Mouse (Mus musculus): Measurements from ENCODE around the gene Tmem201.

Tmem201 gene

DNA sequence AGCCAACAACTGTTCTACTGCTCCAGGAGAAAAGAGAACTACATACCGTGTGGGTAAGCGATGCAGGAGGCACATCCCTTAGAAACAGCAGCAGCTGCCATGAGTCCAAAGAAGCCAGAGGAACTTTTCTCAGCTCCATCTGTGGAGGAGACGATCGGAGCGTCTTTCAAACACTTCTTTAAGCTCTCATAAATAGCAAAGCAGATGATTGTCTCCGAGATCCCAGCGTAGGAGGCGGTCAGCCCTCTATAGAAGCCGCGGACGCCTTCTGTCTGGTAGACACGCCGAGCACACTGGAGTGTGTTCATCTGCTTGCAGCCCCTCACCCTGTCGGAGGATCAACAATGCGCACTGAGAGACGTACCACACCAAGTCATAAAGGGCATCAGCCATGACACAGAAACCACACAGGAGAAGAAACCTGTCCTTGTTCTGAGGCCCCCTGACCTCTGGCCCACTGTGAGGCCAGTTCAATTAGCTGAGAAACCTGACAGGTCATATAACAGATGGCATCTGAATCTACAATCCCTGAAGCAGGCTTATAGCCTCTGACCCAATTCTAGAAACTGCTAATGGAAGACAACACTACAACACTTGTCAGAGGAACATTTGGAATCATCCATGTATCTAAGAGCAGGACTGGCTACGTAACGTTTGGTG, 11.3 kb upstream of the Tmem201 start:
- no peak for DNase-seq (ENCODE audit: low spot score in 2 of 2)

GRCm38 (mm10) chr4:149744119-149744518, 6.3 kb upstream of the Tmem201 start:
- DNase-seq (ENCODE audit: low spot score in 2 of 2) = no peak

DNA sequence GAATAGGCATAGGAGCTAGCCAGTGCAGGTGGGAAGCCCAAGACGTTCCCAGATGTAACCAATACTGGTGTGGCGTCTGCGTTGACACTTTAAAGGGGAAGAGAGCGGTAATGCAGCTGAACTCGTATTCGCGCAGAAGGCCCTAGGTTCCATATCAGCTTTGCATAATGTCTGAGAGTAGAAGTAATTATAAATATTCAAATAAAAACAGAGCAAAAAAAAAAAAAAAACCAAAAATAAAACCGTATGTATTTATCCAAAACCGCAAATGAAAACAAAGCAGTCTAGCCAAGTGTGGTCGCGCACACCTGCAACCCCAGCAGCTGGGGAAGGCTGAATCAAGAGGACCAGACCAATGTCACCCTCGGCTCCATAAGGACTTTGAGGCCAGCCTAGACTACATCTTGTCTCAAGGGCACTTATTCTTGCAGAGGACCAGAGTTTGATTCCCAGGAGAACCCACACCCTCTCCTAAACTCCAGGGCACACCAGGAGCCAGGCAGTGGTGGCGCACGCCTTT, 4.2 kb upstream of the Tmem201 start:
- no peak for DNase-seq (ENCODE audit: low spot score in 2 of 2)

DNA sequence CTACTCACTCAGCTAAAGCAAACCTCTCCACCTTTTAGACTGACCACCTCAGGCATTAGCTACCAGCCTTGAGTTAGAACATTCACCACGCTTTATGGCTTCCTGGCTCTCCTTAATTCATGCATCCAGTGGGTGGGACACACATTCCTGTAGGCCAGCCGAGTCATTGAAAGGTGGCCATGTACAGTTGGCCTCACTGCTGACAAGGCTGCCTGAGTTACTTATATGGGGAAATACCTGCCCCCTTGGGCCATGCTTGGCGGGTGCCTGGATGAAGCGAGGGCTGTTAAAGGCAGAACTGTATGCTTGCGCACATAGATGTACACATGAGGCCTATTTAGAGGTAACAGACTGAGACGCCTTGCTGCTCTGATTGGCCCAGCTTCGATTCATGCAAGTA, 2.5 kb upstream of the Tmem201 start:
- DNase-seq (ENCODE audit: low spot score in 2 of 2) = no peak

GRCm38 (mm10) chr4:149739478-149739877, 1.6 kb upstream of the Tmem201 start:
- DNase-seq (ENCODE audit: low spot score in 2 of 2) = no peak

- no peak for DNase-seq (ENCODE audit: low spot score in 2 of 2)
Observed at GRCm38 (mm10) chr4:149736581-149736980, 1.3 kb downstream of the Tmem201 start.

- DNase-seq (ENCODE audit: low spot score in 2 of 2) = no peak
Observed at GRCm38 (mm10) chr4:149735624-149736250, 2.1 kb downstream of the Tmem201 start.

- no peak for DNase-seq (ENCODE audit: low spot score in 2 of 2)
Observed at GRCm38 (mm10) chr4:149734730-149735475, 2.9 kb downstream of the Tmem201 start.

GRCm38 (mm10) chr4:149734246-149734645, 3.6 kb downstream of the Tmem201 start:
- no peak for DNase-seq (ENCODE audit: low spot score in 2 of 2)

- no peak for DNase-seq (ENCODE audit: low spot score in 2 of 2)
Observed at GRCm38 (mm10) chr4:149733748-149734147, 4.1 kb downstream of the Tmem201 start.

DNA sequence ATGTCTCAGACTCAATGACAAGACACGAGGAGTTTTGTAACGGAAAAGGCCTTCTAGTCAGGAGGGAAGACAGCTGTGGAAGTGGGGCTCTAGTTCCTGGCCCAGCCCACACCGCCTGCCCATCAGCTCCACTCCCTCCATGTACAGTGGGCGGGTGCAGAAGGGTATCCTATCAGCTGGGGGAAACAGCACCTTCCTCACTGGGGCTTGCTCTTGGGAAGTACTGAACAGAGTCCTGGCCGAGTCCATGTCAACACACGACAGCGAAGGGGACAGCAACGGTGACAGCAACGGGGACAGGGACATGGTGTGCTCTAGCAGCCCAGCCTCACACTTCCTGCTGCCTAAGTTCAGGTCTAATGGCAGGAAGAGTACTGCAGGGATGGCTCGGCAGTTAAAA, 5.0 kb downstream of the Tmem201 start:
- no peak for DNase-seq (ENCODE audit: low spot score in 2 of 2)

GRCm38 (mm10) chr4:149732313-149732712, 5.5 kb downstream of the Tmem201 start:
- DNase-seq (ENCODE audit: low spot score in 2 of 2) = no peak

- DNase-seq (ENCODE audit: low spot score in 2 of 2) = no peak
Observed at GRCm38 (mm10) chr4:149730827-149731226, 7.0 kb downstream of the Tmem201 start.

DNA sequence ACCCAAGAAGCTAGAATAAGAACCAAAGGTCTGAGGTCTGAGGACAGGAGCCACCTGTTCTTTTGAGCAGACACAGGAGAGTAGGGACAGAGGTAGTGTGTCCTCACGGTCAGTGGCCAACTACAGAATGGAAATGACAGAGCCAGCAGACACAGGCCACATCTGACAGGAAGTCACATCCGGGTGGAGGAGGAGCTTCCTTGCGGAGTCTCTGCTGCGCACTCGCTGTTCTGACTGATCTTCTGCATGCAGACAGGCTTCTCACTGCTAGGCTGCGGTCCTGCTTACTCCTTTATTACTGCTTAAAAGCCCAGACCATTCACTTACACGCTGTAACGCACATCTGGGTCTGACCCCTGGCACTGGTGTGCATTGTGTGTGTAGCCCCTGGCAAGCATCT, 9.0 kb downstream of the Tmem201 start:
- no peak for DNase-seq (ENCODE audit: low spot score in 2 of 2)

- DNase-seq (ENCODE audit: low spot score in 2 of 2) = no peak
Observed at GRCm38 (mm10) chr4:149727636-149728035, 10.2 kb downstream of the Tmem201 start.

- peak; percentile 30 to 56 for DNase-seq (ENCODE audit: low spot score in 2 of 2)
Observed at GRCm38 (mm10) chr4:149725661-149726350, 12.0 kb downstream of the Tmem201 start.

- no peak for DNase-seq (ENCODE audit: low spot score in 2 of 2)
Observed at GRCm38 (mm10) chr4:149724916-149725470, 12.9 kb downstream of the Tmem201 start.

GRCm38 (mm10) chr4:149723855-149724731, 13.8 kb downstream of the Tmem201 start:
- peak in 1 of 2 experiments; percentile 35 for DNase-seq (ENCODE audit: low spot score in 2 of 2)

GRCm38 (mm10) chr4:149723021-149723390, 14.8 kb downstream of the Tmem201 start:
- no peak for DNase-seq (ENCODE audit: low spot score in 2 of 2)

DNA sequence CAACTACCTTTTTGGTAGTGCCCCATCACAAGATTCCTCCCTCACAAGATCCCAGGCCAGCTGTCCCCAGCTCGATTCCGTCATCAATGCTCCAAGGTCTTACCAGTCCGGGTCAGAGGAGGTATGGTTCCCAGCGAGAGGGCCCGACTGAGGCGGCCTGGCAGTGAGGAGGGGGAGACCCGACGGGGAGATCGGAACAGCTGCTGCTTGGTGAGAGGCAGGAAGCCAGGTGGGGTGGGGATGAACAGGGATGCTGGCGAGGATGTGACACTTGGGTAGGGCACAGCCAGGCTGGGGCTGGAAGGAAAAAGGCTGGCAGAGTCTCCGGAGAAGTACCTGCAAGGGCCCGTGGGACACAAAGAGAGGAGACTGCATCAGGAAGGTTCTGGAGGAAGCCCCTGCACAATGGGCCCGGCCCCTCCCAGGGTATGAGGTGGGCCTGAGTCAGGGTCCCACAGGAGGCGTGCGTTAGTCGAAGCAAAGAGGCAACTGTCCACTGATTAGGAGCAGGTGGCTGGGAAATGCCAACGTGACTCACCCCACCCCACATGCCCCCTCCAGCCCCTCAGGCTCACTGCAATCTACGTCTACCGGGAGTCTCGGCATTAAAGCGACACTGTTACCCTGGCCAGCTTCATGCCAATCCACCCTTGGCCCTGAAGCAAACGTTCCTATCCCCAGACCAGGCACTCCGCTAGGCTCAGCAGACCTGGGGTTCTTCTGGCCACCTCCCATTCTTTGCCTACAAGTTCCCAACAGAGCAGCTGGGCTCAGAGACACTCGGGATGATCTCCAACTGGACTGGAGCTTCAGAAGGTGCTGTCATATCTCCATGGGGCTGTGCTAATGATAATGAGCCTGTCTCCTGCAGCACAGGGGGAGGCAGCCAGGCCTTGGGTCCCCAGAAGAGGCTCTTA, 15.5 kb downstream of the Tmem201 start:
- DNase-seq (ENCODE audit: low spot score in 2 of 2) = no peak
